Mouse (Mus musculus) bone marrow macrophage, adult 2 months (primary cell): ENCODE data around the gene Snrnp70.

ENCODE experiments used
- CTCF ChIP-seq: IDR thresholded peaks from 2 replicates; pipeline ENCODE4 v1.5.1; 2012; ENCODE audit warnings: low read depth, mild to moderate bottlenecking, low read length, moderate library complexity
- POLR2A ChIP-seq: IDR thresholded peaks from 2 replicates; pipeline ENCODE4 v1.6.1; 2012; ENCODE audit warnings: mild to moderate bottlenecking, low read depth, low read length, borderline replicate concordance

DNA sequence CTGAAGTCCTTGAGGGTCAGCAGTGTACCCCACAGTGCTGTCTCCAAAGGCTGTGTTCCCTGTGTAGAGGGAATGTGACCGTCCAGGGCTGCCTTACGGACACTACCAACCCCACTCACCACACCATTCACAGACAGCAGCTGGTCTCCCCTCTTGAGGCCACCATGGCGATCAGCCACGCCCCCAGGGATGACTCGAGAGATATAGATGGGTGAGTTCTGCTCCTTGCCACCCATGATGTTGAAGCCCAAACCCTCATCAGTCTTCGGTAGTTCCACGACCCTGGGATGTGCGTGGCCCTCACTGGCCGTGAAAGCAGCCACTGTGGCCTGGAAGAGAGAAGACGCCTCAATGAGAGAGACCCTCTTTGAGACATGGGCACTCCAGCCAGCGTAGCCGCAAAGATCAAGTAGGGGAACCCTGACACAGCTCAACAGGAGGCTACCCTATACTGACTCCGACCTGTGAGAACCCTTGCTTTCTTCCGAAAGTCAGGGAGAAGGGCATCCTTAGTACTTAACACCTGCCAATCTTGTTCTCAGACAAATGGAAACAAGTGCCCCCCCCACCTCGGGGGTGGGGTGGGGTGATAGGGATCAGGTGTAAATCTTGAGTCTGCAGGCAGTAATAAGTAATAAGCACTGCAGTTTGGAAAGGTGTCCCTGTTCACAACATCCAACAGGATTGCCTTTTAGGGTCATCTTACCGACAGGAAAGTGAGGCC, 26.4 kb downstream of the Snrnp70 start:
- TF ChIP-seq CTCF = no peak
- no peak for TF ChIP-seq POLR2A
